Mouse (Mus musculus) liver (tissue): ENCODE data around the gene Col4a2.
A peak's percentile ranks its signal among the peaks of the same experiment; 100 is the strongest.

Experiments used
- DNase-seq: peaks from one replicate; pipeline ENCODE4 v3.0.0-alpha.2; 2020; ENCODE audit warnings: mixed read lengths

The Col4a2 gene

GRCm38 (mm10) chr8:11312349-11313175, at the start of gene Col4a2, which contains the start of gene Col4a1:
Gene Col4a2 (plus strand): TSS chr8:11312805.
Gene Col4a1 (minus strand): TSS chr8:11312826.
- peak; percentile 50 for DNase-seq

DNA sequence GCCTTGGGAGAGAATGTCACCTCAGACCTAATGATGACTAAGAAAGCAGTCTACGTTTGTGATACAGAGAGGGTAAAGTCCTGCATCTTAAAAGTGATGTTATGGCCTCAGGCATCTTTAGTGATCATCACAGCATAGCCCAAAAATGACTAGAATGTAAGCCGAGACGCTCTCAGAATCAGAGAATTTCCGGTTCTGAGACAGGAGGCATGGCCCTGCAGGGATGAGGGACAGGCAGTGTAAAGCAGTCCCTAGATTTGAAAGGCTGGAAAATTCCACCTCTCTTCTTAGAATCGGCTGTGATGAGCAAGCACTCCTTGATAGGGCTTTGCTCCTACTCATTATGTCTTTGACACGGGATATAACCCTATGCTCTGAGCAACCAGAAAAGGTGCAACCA, 48.8 kb upstream of the Col4a2 start:
- DNase-seq: no peak

- no peak for DNase-seq
Measured at GRCm38 (mm10) chr8:11265971-11266370, 46.6 kb upstream of the Col4a2 start.

GRCm38 (mm10) chr8:11266471-11266870, 46.1 kb upstream of the Col4a2 start:
- DNase-seq: no peak

- DNase-seq: no peak
Measured at GRCm38 (mm10) chr8:11268753-11269152, 43.9 kb upstream of the Col4a2 start.

- DNase-seq: no peak
Measured at GRCm38 (mm10) chr8:11270826-11271225, 41.8 kb upstream of the Col4a2 start.

GRCm38 (mm10) chr8:11272205-11272604, 40.4 kb upstream of the Col4a2 start:
- DNase-seq: no peak

GRCm38 (mm10) chr8:11273506-11274158, 39.0 kb upstream of the Col4a2 start:
- DNase-seq: no peak

DNA sequence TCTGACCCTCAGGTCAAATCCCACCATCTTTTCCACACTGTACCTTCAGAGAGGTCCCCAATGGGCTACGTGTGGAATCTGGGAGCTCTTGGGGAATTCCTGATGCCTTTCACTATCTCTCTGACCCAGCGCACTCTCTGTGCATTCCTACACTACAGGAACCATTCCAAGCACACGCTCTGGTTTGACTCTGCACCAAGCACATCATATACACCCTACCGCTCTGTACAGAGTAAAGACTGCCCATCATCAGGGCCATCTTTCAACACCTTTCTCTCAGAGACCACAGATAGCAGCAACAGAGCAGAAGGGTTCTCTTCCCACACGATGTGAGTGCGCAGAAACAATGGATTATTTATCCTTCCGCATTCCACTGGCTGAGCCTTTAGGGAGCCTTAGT, 38.2 kb upstream of the Col4a2 start:
- DNase-seq: no peak

DNA sequence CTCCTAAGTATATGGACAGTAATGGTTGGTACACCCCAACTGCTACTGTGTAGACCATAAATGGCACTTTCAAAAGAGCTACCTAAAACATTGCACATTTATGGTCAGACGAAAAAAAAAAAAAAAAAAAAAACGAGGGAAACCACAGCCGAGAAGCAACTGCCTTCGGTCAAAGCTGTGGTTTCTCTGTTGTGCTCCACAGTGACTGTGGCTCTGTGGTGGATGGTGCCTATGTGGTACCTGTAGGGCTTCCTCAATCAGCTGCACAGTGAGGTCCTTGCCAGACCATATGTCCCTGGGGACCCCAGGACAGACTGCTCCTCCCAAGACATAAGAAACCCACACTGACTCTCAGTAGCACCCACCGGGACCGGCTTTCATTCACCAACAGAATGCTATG, 36.3 kb upstream of the Col4a2 start:
- DNase-seq: no peak

- DNase-seq: no peak
Measured at GRCm38 (mm10) chr8:11277602-11278051, 35.0 kb upstream of the Col4a2 start.

DNA sequence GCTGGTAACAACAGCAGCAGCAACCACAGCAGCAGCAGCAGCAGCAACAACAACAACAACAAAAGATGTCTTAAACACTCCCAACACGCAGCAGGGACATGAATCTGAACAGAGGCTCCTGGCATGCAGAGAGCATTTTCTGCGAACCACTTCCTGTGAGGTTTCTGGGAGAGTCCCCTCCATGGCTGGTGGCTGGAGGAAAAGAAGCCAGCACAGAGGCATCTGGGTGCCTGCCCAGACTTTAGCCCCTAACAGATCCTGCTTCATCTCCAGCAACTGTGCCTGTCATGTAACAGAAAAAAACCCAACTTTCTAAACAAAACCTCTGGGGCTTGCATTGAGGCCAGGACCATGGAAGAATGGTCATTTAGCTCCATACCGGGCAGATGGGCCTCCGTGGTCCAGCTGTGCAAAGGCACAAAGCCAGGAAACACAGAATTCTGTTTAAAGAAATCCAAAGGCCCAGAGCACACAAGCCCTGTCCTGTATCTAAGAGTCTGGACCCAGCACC, 34.4 kb upstream of the Col4a2 start:
- no peak for DNase-seq

DNA sequence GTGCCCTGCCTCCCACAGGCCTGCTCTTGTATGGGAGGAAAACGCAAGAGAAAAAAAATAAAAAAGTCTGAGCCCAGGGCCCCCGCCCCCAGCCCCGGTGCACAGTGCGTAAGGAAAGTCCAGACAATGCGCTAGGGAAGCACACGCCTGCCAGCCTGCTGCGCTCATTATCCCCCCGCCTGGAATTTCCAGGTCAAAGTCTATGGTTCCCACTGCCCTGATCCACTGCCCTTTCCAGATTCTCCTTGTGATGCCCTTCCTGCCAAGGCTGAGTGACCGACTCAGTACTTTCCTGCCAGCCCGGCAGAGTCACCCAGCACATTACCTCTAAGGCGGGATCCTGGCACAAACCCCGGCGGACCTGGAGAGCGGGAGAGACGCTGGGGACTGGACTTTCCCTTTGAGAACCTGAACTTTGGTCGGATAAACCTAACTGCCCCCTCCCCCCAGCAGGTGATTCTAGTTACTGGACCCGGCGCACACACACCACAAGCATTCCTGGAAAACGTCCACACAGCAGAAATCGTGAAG, 33.2 kb upstream of the Col4a2 start:
- peak; percentile 35 for DNase-seq

GRCm38 (mm10) chr8:11280721-11281268, 31.8 kb upstream of the Col4a2 start:
- no peak for DNase-seq

- DNase-seq: no peak
Measured at GRCm38 (mm10) chr8:11282139-11282538, 30.5 kb upstream of the Col4a2 start.

DNA sequence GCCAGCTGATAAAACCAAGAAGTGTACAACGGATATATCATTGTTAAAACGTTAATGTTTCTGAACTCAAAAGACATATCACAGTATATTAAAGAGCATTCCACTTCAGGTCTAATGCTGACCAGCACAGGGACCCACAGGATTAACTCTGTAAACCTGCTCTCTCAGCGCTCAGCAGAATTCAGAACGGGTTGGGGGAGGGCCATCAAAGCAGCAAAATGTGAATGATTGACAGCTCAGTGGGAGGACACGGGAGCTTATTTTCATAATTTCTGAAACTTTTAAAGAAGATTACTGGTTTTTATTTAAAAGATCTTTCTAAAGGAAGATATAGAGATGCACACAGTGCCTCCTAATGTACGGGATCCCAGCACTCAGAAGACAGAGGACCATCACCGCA, 29.9 kb upstream of the Col4a2 start:
- DNase-seq: no peak

DNA sequence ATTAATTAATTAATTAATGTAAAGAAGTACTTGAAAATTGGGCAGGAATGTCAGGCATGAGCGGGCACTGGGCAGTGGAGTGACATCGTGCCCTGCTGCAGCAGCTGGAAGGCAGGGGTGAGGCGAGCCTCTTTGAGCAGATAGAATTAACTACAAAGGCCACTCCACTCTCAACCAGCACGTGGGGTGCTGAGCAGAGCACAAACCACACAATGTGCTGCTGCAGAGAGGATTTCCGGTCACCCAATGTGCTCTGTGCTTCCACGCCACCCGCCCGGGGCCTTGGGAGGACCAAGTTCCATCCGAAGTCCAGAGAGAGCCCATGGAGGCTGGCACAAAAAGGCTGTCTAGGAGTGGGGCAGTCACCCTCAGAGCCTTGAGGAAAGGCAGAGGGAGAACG, 29.4 kb upstream of the Col4a2 start:
- DNase-seq: no peak

DNA sequence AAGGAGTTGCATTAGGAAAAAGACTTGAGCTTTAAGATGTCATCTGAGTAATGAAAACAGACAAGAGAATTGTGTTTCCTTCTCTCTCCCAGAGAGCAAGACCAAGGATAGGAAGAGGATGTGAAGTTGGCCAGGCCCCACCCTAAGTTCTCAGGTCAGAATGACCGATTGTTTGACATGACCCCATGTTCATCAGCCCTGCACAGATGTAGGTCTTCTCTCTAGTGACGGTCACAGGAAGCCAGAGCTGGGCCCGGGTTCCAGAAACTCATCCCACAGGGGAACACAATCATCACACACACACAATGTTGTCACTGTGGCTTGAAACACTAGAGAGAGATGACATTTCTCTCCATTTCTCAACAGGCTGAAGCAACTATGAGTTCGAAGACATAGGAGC, 27.2 kb upstream of the Col4a2 start:
- DNase-seq: no peak

DNA sequence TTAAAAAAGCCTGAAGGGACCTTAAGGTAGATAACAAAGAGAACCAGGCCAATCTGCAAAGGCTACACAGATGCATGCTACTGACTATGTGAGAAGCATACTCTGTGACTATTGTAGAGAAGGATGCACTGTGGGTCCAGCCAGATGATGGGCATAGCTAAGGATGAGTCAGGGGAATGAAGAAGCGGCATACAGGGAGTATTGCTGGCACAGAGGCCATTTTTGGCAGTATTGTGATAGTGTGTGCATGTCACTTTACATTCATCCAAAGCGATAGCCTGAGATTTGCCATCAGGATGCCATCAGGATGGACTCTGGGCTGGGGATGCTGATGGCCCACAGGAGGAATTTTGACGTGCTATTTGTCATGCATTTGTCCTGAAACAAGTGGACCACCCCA, 25.5 kb upstream of the Col4a2 start:
- DNase-seq: no peak

DNA sequence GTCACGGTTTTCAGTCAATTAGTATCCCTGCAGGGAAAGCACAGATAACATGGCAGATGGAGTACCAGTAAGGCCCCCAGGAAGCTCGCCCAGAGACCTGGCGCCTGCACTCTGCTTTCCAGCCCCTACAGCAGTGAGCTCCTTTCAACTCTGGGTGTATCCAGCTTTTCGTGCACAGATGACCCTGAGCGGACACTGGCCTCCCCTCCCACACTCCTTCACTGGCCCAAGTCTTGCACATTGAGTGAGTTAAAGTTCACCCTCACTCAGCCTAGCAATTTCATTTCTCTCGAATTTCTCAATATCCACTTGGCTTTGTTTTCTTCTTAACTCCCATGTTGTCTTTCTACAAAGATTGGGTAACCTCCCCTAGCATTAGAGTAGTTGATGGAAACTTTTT, 24.3 kb upstream of the Col4a2 start:
- no peak for DNase-seq

DNA sequence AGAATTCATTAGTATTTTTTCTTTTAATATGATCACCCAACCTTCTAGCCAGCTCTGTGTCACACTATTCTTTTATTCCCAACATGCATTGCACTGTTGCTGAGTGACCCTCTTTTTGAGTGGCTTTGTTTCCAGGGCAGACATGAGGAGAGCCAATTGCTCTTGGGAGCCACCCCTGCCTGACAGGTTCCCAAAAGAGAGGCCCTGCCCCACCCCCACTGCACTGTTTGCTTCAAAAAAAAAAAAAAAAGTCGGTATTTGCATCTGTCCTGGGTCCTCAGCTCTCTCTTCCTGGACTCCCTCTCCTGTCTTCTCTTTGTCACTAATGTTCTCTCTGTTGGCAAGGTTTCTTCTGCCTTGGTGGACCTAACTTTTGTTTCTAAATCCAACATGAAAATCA, 22.1 kb upstream of the Col4a2 start:
- DNase-seq: no peak

GRCm38 (mm10) chr8:11292611-11293010, 20.0 kb upstream of the Col4a2 start:
- DNase-seq: no peak

- DNase-seq: no peak
Measured at GRCm38 (mm10) chr8:11296282-11296943, 16.2 kb upstream of the Col4a2 start.
